Comparison of ENCODE assay signal across 8 mouse cellular contexts in genomic region chr3:107895720-107896569, GRCm38 (mm10). TPM values are rescaled to one million over a fixed set of nuclear protein-coding genes. Genes with fewer than 3 reads are reported as not detected.
DNase-seq lines count a peak whose midpoint lies in the region; ATAC-seq lines count a peak whose summit lies in the region.

Gene Gstm5, plus strand, starts transcription at chr3:107895821.

- peak within 1 kb of the TSS; percentile 74 for H3K4me2 ChIP-seq in hindbrain, embryonic 16.5 days (ENCODE audit: low read length)

- H3K9ac ChIP-seq in hindbrain, embryonic 16.5 days (ENCODE audit: low read depth, low read length): peak within 1 kb of the TSS; percentile 83

- peak within 1 kb of the TSS; percentile 81 for H3K27ac ChIP-seq in hindbrain, embryonic 16.5 days (ENCODE audit: low read depth, low read length)

- peaks cover 3% of the 10 kb centered on the region; the same call in 1 of the 2 replicates for H3K4me1 ChIP-seq in hindbrain, embryonic 16.5 days (ENCODE audit: control insufficient read depth, insufficient read depth, low read depth, low read length)

- peak; percentile 97 for ATAC-seq in hindbrain, embryonic 16.5 days

- no peaks in the 10 kb centered on the region for H3K9me3 ChIP-seq in hindbrain, embryonic 16.5 days (ENCODE audit: control insufficient read depth, low read length)

- DNase-seq in adrenal gland, adult 2 months: peak; percentile 92
- peak; percentile 92 for DNase-seq in embryo, embryonic 10 days (ENCODE audit: low spot score)
- peak; percentile 75 to 78 for DNase-seq in gastrocnemius, adult 8-10 months (ENCODE audit: low spot score in 2 of 2)
- DNase-seq in left cerebral cortex, adult 11 months (ENCODE audit: low spot score): peak; percentile 79
- DNase-seq in lung, postnatal 25 days (ENCODE audit: low spot score): peak; percentile 74
- DNase-seq in retina, embryonic 14.5 days (ENCODE audit: low spot score): peak; percentile 90
- DNase-seq in urinary bladder, postnatal 10 days (ENCODE audit: low spot score): peak; percentile 47

- H3K27me3 ChIP-seq in hindbrain, embryonic 16.5 days (replicated peaks; ENCODE audit: control insufficient read depth, insufficient read depth, low read length): no peaks in the 10 kb centered on the region

- peaks cover 6% of the 10 kb centered on the region for H3K36me3 ChIP-seq in hindbrain, embryonic 16.5 days (ENCODE audit: control insufficient read depth, insufficient read depth, low read length)

- H3K4me3 ChIP-seq in hindbrain, embryonic 16.5 days (ENCODE audit: low read length): peak within 1 kb of the TSS; percentile 73

- WGBS in hindbrain, embryonic 16.5 days: 7% methylated on average over 40 of the region's 40 CpGs

RNA-seq across cellular contexts. Expression of gene Gstm5, which starts in this region (rescaled TPM):
- total RNA-seq in adrenal gland, adult 2 months (2021): 10 to 100 TPM; 34.7 to 55.3 TPM
- 11.9 and 12.7 TPM in 2 replicates for polyA plus RNA-seq in adrenal gland, adult 2 months (2012; rRNA removed)
- 10 to 100 TPM; 86.8 to 93.3 (median 88.1) TPM for total RNA-seq in gastrocnemius, adult 8-10 months (2022)
- 270 and 292 TPM in 2 replicates for polyA plus RNA-seq in hindbrain, embryonic 16.5 days (2015; fragmentation: Nextera tagmentation; extraction: Ambion mirVana)

Comparison
In these comparisons a context has a peak if more than half of its experiments do, and no peak if none do; other contexts are left out.
1. Peak in every context shown above with its lines: DNase-seq, ATAC-seq, H3K4me3 ChIP-seq and H3K27ac ChIP-seq.
2. RNA of gene Gstm5 (polyA plus RNA-seq): 270 to 292 TPM in hindbrain, embryonic 16.5 days; 11.9 to 12.7 TPM in adrenal gland, adult 2 months; every median in the first group is over 10 times any median in the second.